Mouse (Mus musculus): ENCODE measurements around the gene Ppp4r2.

GRCm38 (mm10) chr6:100896883-100897282 lies 63.5 kb downstream of the Ppp4r2 start:
- no peak for TF ChIP-seq POLR2A (IDR thresholded peaks at IDR 0.05; ENCODE audit: insufficient read depth, low read depth, low read length)
- no peak for TF ChIP-seq CTCF (IDR thresholded peaks at IDR 0.05)
